Mouse (Mus musculus): ENCODE measurements around the gene Cacna1c. TPM values are rescaled to one million over a fixed set of nuclear protein-coding genes. Genes with fewer than 3 reads are reported as not detected.

The Cacna1c gene
- polyA plus RNA-seq, 1 experiment from 2014 or later = 8.7 TPM

- WGBS = 34% methylated on average over 8 of the region's 8 CpGs
- no peaks in the 10 kb centered on the region; the same call in 1 of the 2 replicates for H3K4me1 ChIP-seq (ENCODE audit: control insufficient read depth, insufficient read depth, low read length)
- H3K4me3 ChIP-seq (ENCODE audit: low read depth, low read length) = no peak overlapping the region
- H3K9me3 ChIP-seq (ENCODE audit: control insufficient read depth, low read length) = no peaks in the 10 kb centered on the region
- DNase-seq (ENCODE audit: low spot score) (no peak), ATAC-seq (ENCODE audit: insufficient number of reproducible peaks, low FRiP score, low TSS enrichment, low read depth) (no peak)
- no peaks in the 10 kb centered on the region for H3K36me3 ChIP-seq (ENCODE audit: control insufficient read depth, insufficient read depth, low read length)
- no peak overlapping the region for H3K9ac ChIP-seq (ENCODE audit: low read length)
- H3K4me2 ChIP-seq (ENCODE audit: low read depth, severe bottlenecking) = no peak overlapping the region
- H3K27ac ChIP-seq (replicated peaks; ENCODE audit: low read depth, low read length) = no peak overlapping the region
- no peaks in the 10 kb centered on the region for H3K27me3 ChIP-seq (ENCODE audit: control insufficient read depth, insufficient read depth, low read length)
Observed at GRCm38 (mm10) chr6:119199274-119199879, 3.2 kb upstream of the Cacna1c start.

GRCm38 (mm10) chr6:119198534-119199273 lies 2.5 kb upstream of the Cacna1c start:
- no peaks in the 10 kb centered on the region; the same call in 1 of the 2 replicates for H3K4me1 ChIP-seq (ENCODE audit: control insufficient read depth, insufficient read depth, low read length)
- no peak overlapping the region for H3K4me3 ChIP-seq (ENCODE audit: low read depth, low read length)
- H3K27me3 ChIP-seq (ENCODE audit: control insufficient read depth, insufficient read depth, low read length) = no peaks in the 10 kb centered on the region
- no peaks in the 10 kb centered on the region for H3K36me3 ChIP-seq (ENCODE audit: control insufficient read depth, insufficient read depth, low read length)
- H3K27ac ChIP-seq (replicated peaks; ENCODE audit: low read depth, low read length) = no peak overlapping the region
- 53% methylated on average over 15 of the region's 15 CpGs for WGBS
- no peak overlapping the region for H3K9ac ChIP-seq (ENCODE audit: low read length)
- no peak overlapping the region for H3K4me2 ChIP-seq (ENCODE audit: low read depth, severe bottlenecking)
- no peaks in the 10 kb centered on the region for H3K9me3 ChIP-seq (ENCODE audit: control insufficient read depth, low read length)
- DNase-seq (ENCODE audit: low spot score) (no peak), ATAC-seq (ENCODE audit: insufficient number of reproducible peaks, low FRiP score, low TSS enrichment, low read depth) (no peak)

GRCm38 (mm10) chr6:119194601-119195000 lies 1.6 kb downstream of the Cacna1c start:
- no peak overlapping the region for H3K4me3 ChIP-seq (ENCODE audit: low read depth, low read length)
- H3K27me3 ChIP-seq (ENCODE audit: control insufficient read depth, insufficient read depth, low read length) = no peaks in the 10 kb centered on the region
- no peak overlapping the region for H3K4me2 ChIP-seq (ENCODE audit: low read depth, severe bottlenecking)
- H3K4me1 ChIP-seq (ENCODE audit: control insufficient read depth, insufficient read depth, low read length) = no peaks in the 10 kb centered on the region; the same call in 1 of the 2 replicates
- peaks cover 2% of the 10 kb centered on the region; the same call in 1 of the 2 replicates for H3K36me3 ChIP-seq (ENCODE audit: control insufficient read depth, insufficient read depth, low read length)
- H3K27ac ChIP-seq (replicated peaks; ENCODE audit: low read depth, low read length) = no peak overlapping the region
- H3K9me3 ChIP-seq (ENCODE audit: control insufficient read depth, low read length) = no peaks in the 10 kb centered on the region
- H3K9ac ChIP-seq (ENCODE audit: low read length) = no peak overlapping the region
- ATAC-seq (ENCODE audit: insufficient number of reproducible peaks, low FRiP score, low TSS enrichment, low read depth) (no peak), DNase-seq (ENCODE audit: low spot score) (no peak)
- 51% methylated on average over 7 of the region's 7 CpGs for WGBS

GRCm38 (mm10) chr6:119194161-119194560 lies 2.1 kb downstream of the Cacna1c start:
- ATAC-seq (ENCODE audit: insufficient number of reproducible peaks, low FRiP score, low TSS enrichment, low read depth) = no peak
- Histone ChIP-seq H3K9ac (ENCODE audit: low read length) (no peak overlapping the region), H3K4me2 (ENCODE audit: low read depth, severe bottlenecking) (no peak overlapping the region), H3K4me3 (ENCODE audit: low read depth, low read length) (no peak overlapping the region), H3K36me3 (ENCODE audit: control insufficient read depth, insufficient read depth, low read length) (peaks cover 2% of the 10 kb centered on the region; the same call in 1 of the 2 replicates), H3K9me3 (ENCODE audit: control insufficient read depth, low read length) (no peaks in the 10 kb centered on the region), H3K27me3 (ENCODE audit: control insufficient read depth, insufficient read depth, low read length) (no peaks in the 10 kb centered on the region), H3K27ac (replicated peaks; ENCODE audit: low read depth, low read length) (no peak overlapping the region), H3K4me1 (ENCODE audit: control insufficient read depth, insufficient read depth, low read length) (no peaks in the 10 kb centered on the region; the same call in 1 of the 2 replicates)
- 42% methylated on average over 9 of the region's 9 CpGs for WGBS
- DNase-seq (ENCODE audit: low spot score) = no peak

- H3K9me3 ChIP-seq (ENCODE audit: control insufficient read depth, low read length) = no peaks in the 10 kb centered on the region
- ATAC-seq (ENCODE audit: insufficient number of reproducible peaks, low FRiP score, low TSS enrichment, low read depth) (no peak), DNase-seq (ENCODE audit: low spot score) (no peak)
- H3K36me3 ChIP-seq (ENCODE audit: control insufficient read depth, insufficient read depth, low read length) = peaks cover 2% of the 10 kb centered on the region; the same call in 1 of the 2 replicates
- H3K27me3 ChIP-seq (ENCODE audit: control insufficient read depth, insufficient read depth, low read length) = no peaks in the 10 kb centered on the region
- no peaks in the 10 kb centered on the region; the same call in 1 of the 2 replicates for H3K4me1 ChIP-seq (ENCODE audit: control insufficient read depth, insufficient read depth, low read length)
- WGBS = 45% methylated on average over 15 of the region's 15 CpGs
- H3K9ac ChIP-seq (ENCODE audit: low read length) = no peak overlapping the region
- no peak overlapping the region for H3K27ac ChIP-seq (replicated peaks; ENCODE audit: low read depth, low read length)
- H3K4me2 ChIP-seq (ENCODE audit: low read depth, severe bottlenecking) = no peak overlapping the region
- H3K4me3 ChIP-seq (ENCODE audit: low read depth, low read length) = no peak overlapping the region
Observed at GRCm38 (mm10) chr6:119193571-119194154, 2.6 kb downstream of the Cacna1c start.

- peaks cover 2% of the 10 kb centered on the region; the same call in 1 of the 2 replicates for H3K36me3 ChIP-seq (ENCODE audit: control insufficient read depth, insufficient read depth, low read length)
- DNase-seq (ENCODE audit: low spot score) (no peak), ATAC-seq (ENCODE audit: insufficient number of reproducible peaks, low FRiP score, low TSS enrichment, low read depth) (no peak)
- no peaks in the 10 kb centered on the region for H3K9me3 ChIP-seq (ENCODE audit: control insufficient read depth, low read length)
- H3K4me2 ChIP-seq (ENCODE audit: low read depth, severe bottlenecking) = no peak overlapping the region
- H3K4me1 ChIP-seq (ENCODE audit: control insufficient read depth, insufficient read depth, low read length) = no peaks in the 10 kb centered on the region
- no peak overlapping the region for H3K9ac ChIP-seq (ENCODE audit: low read length)
- WGBS = 89% methylated on average over 4 of the region's 4 CpGs
- H3K27me3 ChIP-seq (ENCODE audit: control insufficient read depth, insufficient read depth, low read length) = no peaks in the 10 kb centered on the region
- no peak overlapping the region for H3K4me3 ChIP-seq (ENCODE audit: low read depth, low read length)
- no peak overlapping the region for H3K27ac ChIP-seq (replicated peaks; ENCODE audit: low read depth, low read length)
Observed at GRCm38 (mm10) chr6:119191478-119191877, 4.7 kb downstream of the Cacna1c start.

GRCm38 (mm10) chr6:119187631-119188030 lies 8.6 kb downstream of the Cacna1c start:
- peaks cover 2% of the 10 kb centered on the region; the same call in 1 of the 2 replicates for H3K36me3 ChIP-seq (ENCODE audit: control insufficient read depth, insufficient read depth, low read length)
- no peak for DNase-seq (ENCODE audit: low spot score)
- no peak overlapping the region for H3K4me2 ChIP-seq (ENCODE audit: low read depth, severe bottlenecking)
- no peak overlapping the region for H3K9ac ChIP-seq (ENCODE audit: low read length)
- WGBS = 83% methylated on average over 6 of the region's 6 CpGs
- ATAC-seq (ENCODE audit: insufficient number of reproducible peaks, low FRiP score, low TSS enrichment, low read depth) = no peak
- H3K4me1 ChIP-seq (ENCODE audit: control insufficient read depth, insufficient read depth, low read length) = no peaks in the 10 kb centered on the region
- no peaks in the 10 kb centered on the region for H3K27me3 ChIP-seq (ENCODE audit: control insufficient read depth, insufficient read depth, low read length)
- H3K4me3 ChIP-seq (ENCODE audit: low read depth, low read length) = no peak overlapping the region
- H3K27ac ChIP-seq (replicated peaks; ENCODE audit: low read depth, low read length) = no peak overlapping the region
- no peaks in the 10 kb centered on the region for H3K9me3 ChIP-seq (ENCODE audit: control insufficient read depth, low read length)

GRCm38 (mm10) chr6:119186658-119187057 lies 9.6 kb downstream of the Cacna1c start:
- H3K27me3 ChIP-seq (ENCODE audit: control insufficient read depth, insufficient read depth, low read length) = no peaks in the 10 kb centered on the region
- DNase-seq (ENCODE audit: low spot score) = no peak
- H3K4me2 ChIP-seq (ENCODE audit: low read depth, severe bottlenecking) = no peak overlapping the region; the same call in 1 of the 2 replicates
- H3K4me3 ChIP-seq (ENCODE audit: low read depth, low read length) = no peak overlapping the region
- H3K4me1 ChIP-seq (ENCODE audit: control insufficient read depth, insufficient read depth, low read length) = no peaks in the 10 kb centered on the region
- H3K9me3 ChIP-seq (ENCODE audit: control insufficient read depth, low read length) = no peaks in the 10 kb centered on the region
- no peak for ATAC-seq (ENCODE audit: insufficient number of reproducible peaks, low FRiP score, low TSS enrichment, low read depth)
- H3K36me3 ChIP-seq (ENCODE audit: control insufficient read depth, insufficient read depth, low read length) = peaks cover 2% of the 10 kb centered on the region; the same call in 1 of the 2 replicates
- WGBS = 54% methylated on average over 8 of the region's 8 CpGs
- no peak overlapping the region for H3K27ac ChIP-seq (replicated peaks; ENCODE audit: low read depth, low read length)
- no peak overlapping the region for H3K9ac ChIP-seq (ENCODE audit: low read length)

Measured in limb, embryonic 11.5 days (tissue).